Mouse (Mus musculus): ENCODE measurements around the gene Slu7. TPM values are rescaled to one million over a fixed set of nuclear protein-coding genes. Genes with fewer than 3 reads are reported as not detected.

The Slu7 gene
- 2.9 and 8.1 TPM in 2 replicates for polyA plus RNA-seq (2012; ENCODE audit: low replicate concordance)

DNA sequence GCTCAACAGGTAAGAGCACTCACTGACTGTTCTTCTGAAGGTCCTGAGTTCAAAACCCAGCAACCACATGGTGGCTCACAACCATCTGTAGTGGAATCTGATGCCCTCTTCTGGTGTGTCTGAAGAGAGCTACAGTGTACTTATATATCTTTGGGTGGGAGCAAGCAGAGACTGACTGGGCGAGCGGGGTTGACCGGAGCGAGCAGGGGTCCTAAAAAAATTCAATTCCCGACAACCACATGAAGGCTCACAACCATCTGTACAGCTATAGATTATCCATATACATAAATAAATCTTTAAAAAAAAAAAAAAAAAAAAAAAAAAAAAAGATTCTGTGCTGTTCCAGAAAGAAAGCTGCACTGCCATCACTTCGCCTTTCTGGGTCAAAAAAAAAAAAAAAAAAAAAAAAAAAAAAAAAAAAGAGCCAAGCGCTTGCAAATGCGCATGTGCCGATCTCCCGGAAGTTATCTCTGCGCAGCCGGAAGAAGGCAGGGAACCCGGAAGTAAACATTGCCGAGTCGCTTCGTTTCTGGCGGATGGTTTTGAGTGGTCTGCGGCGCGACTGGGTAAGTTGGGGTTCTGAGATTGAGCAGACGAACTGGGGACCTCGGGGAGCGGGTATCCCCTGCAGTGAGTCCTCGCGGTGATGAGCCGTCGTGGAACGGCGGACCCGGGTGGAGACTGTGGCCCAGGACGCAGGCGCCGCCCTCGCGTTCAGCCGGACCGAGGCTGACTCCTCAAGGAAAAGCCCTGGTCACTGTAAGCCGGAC lies at the start of gene Slu7:
Gene Slu7 (plus strand): TSS at position 491 of the 770 bp plus-strand sequence.

DNA sequence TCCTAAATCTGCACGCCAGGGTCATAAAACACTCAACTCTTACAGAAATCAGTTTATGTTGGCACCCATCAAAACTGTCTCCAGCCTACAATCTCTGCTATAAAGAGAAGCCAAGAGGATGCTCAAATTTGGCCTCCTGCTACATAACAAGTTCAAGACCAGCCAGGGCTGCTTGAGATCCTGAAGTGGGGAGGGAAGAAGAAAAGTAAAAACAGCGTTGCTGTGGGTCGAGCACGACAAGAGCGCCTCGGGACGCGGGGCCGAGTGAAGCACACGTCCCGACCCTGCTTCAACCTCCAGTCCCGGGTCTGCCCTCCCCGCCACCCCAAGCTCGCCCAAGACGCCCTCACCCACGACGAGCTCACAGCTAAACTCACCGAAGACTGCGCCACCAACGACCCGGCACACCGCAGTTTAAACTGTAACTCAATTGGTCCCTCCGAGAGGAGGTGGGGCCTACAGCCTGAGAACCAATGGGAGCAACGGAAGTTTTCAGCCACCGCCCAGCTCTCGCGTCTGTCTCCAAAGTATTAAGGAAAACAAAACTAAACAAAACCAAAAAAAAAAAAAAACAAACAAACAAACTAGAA lies 7.6 kb upstream of the Slu7 start, which contains the start of gene Pttg1:
Gene Pttg1 (minus strand): TSS at position 428 of the 590 bp plus-strand sequence.

DNA sequence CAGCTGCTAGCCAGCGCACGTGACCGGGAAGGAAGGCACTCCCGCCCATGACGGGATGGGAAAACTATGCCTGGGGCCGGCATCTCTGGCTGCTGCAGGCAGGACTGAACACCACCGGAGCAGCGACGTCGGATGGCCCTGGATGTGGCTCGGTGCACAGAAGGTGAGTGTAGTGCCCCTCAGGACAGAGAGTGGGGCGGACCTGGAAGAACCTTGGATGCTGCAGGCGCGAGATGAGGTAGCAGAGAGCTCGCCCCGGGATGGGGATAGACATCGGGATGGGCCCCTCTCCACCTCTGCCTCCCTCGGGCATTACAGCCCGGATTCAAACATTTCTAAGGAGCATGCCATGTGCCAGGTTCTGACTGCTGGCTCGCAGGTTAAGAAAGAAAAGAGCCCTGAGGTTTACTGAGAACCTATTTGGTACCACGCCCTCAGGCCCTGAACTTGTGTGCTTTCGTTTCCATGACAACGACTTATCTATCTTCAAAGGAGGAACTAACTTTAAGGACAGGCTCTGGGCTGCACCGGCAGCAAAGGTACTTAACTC lies 40.8 kb downstream of the Slu7 start, which contains the start of gene C1qtnf2:
Gene C1qtnf2 (plus strand): TSS at position 52 of the 550 bp plus-strand sequence.

Other genes starting within 250 kb of the Slu7 start
- 5.7 and 7.8 TPM in 2 replicates for gene Pttg1, start 7.5 kb upstream of the Slu7 start, polyA plus RNA-seq (2012; ENCODE audit: low replicate concordance)
- gene C1qtnf2, start 40.5 kb downstream of the Slu7 start, polyA plus RNA-seq (2012; ENCODE audit: low replicate concordance), result 0.18 TPM in 1 of 2 replicates, not detected in the other
- gene Ccnjl, start 95.0 kb downstream of the Slu7 start, polyA plus RNA-seq (2012; ENCODE audit: low replicate concordance), result 1.3 and 1.9 TPM in 2 replicates
- gene 4933415A04Rik, start 153.3 kb downstream of the Slu7 start, polyA plus RNA-seq (2012; ENCODE audit: low replicate concordance), result not detected in 2 replicates
- gene Fabp6, start 167.8 kb downstream of the Slu7 start, polyA plus RNA-seq (2012; ENCODE audit: low replicate concordance), result not detected in 2 replicates
- gene Pwwp2a, start 248.3 kb downstream of the Slu7 start, polyA plus RNA-seq (2012; ENCODE audit: low replicate concordance), result 8.2 and 12.1 TPM in 2 replicates

All from hematopoietic multipotent progenitor cell, adult 10-12 weeks (in vitro differentiated cells).